Mouse (Mus musculus) heart, postnatal 0 days (tissue): ENCODE data around the gene Tk1.

Experiments
- CTCF ChIP-seq: IDR thresholded peaks from 2 replicates; pipeline ENCODE4 v1.5.1; 2016; ENCODE audit warnings: antibody characterized with exemption, control low read depth, low read depth
- EP300 ChIP-seq: IDR thresholded peaks from 2 replicates; pipeline ENCODE4 v1.6.1; 2016; ENCODE audit warnings: antibody characterized with exemption, low read depth

DNA sequence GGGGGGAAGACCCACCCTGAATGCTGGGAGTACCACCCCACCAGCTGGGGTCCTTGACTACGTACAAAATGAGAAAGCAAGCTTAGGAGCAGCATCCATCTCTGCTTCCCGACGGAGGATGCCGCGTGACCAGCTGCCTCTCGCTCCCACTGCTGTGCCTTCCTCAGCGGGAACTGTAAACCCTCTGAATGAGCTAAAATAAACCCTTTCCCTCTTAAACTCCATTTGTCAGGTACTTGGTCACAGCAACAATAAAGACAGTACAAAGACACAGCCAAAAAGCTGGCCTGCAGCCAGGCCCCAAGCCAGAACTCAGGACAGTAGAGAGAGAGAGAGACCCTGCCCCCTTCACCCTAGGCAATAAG, 56.2 kb downstream of the Tk1 start:
- TF ChIP-seq CTCF: no peak
- no peak for TF ChIP-seq EP300
